Mouse (Mus musculus) brain, embryonic 14.5 days (tissue): ENCODE results near the gene Robo1.

Experiments used
- CTCF ChIP-seq: fragments of 200-500 bp; IDR thresholded peaks from 2 replicates; pipeline ENCODE4 v1.5.1; 2012; ENCODE audit warnings: inconsistent platforms, mild to moderate bottlenecking, moderate library complexity, borderline replicate concordance; ENCODE audit not compliant: insufficient read depth, insufficient read length; ENCODE audit errors: extremely low read depth
- POLR2A ChIP-seq: fragments of 200-500 bp; IDR thresholded peaks from 2 replicates; pipeline ENCODE4 v1.6.1; 2012; ENCODE audit warnings: mild to moderate bottlenecking, inconsistent platforms, borderline replicate concordance; ENCODE audit not compliant: poor library complexity, insufficient read depth, insufficient read length, severe bottlenecking; ENCODE audit errors: extremely low read depth

DNA sequence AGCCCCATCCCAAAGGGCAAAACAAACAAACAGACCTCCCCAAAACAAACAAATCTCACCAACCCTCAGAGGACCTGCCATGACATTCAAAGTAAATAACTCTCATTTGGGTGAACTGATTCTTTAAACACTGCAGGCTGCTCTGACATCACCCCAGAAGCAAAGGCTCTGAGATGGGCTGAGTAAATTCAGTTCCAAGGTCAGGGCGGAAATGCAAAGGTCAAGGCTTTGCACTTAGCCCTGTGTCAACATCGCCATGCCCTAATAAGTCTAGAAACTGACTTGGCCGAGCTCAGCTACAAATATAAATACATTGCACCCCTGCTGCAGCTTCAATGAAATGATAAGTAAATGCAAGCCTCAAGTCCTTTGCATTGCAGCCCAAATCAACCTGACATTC lies 379.5 kb downstream of the Robo1 start:
- TF ChIP-seq POLR2A (no peak), CTCF (no peak)
